Mouse (Mus musculus) heart, postnatal 14 days (tissue): ENCODE results near the gene Slc37a1. TPM values are rescaled to one million over a fixed set of nuclear protein-coding genes. Genes with fewer than 3 reads are reported as not detected.

Experiments used
- DNase-seq, 2 experiments: peaks; one replicate each; pipeline ENCODE4 v3.0.0; 2021 to 2022
- intact Hi-C: fragments of 180-260 bp; cut with DNase I; formaldehyde crosslinking; loops from one replicate; pipeline ENCODE4 v1.15.1; 2025
- total RNA-seq, 2 experiments: library from RNA; stranded (reverse); gene quantifications; 2 replicates each; pipeline ENCODE4 v1.2.3; 2021

Gene Slc37a1
- total RNA-seq, 2 experiments from 2014 or later, result 11.7 to 12.3 TPM

- no peak for DNase-seq
Observed at GRCm38 (mm10) chr17:31312648-31313047, 26.1 kb downstream of the Slc37a1 start.

GRCm38 (mm10) chr17:31315046-31315792 is 28.6 kb downstream of the Slc37a1 start:
- intact Hi-C loops, result no loop called here
- peak in 1 of 2 experiments; percentile 12 for DNase-seq

More at GRCm38 (mm10) chr17:31312648-31313047, 26.1 kb downstream of the Slc37a1 start:
- intact Hi-C loops, result no loop called here

GRCm38 (mm10) chr17:31315993-31316392 is 29.4 kb downstream of the Slc37a1 start:
- no peak for DNase-seq
- intact Hi-C loops, result no loop called here

DNA sequence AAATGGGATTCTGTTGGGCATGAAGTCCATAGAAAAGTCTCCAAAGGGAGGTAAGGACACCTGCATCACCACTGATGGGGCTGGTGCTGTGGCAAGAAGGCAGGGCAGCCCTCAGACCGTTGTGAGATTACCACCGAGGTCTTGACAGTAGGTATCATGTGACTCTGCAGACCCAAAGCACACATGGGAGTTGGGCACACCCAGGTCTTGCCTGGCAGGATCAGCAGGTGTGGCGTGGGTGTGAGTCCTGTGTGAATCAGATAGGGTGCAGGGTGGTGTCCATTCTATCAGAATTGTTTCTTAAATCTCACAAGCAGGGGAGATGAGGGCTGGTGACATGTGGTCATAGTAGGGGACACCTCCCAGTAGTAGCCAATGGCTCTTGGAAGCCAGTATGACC is 30.4 kb downstream of the Slc37a1 start:
- intact Hi-C loops, result no loop called here
- DNase-seq, result no peak

GRCm38 (mm10) chr17:31317521-31318272 is 31.1 kb downstream of the Slc37a1 start:
- no peak for DNase-seq
- intact Hi-C loops, result no loop called here

DNA sequence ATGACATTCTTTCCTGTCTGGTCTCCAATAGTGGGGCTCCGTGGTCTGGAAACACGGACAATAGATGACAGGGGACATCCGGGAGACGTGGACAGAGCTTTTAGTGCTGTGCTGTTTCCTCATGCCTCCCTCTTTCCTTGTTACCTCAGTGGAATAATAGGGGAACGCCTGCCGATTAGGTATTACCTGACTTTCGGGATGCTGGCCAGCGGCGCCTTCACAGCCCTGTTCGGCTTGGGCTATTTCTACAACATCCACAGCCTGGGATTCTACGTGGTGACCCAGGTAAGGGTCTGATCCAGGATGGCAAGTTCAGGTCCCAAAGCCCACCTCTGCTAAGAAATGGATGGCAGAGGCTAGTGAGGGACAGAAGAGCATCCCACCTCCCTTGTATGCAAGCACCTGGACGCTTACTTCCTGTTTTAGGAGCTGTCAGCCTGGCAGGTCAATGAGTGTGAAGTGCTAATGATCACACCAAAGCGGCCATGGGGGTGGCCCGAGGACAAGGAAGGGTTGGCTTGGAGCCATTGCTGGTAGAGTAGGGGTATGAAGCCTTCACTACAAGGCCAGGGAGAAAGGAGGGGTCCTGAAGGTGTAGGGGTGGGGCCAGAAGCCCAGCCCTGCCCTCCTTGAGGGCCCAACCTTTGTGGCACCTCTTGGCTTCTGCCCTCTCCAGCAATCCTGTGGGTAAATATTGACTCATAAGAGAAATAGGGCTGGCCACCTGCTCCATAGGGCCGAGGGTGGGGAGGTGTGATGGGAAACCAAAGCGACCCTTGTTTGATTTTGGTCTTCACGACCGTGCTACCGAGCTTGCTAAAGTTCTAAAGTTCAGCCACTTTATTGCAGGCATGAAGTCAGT is 32.5 kb downstream of the Slc37a1 start:
- no peak for DNase-seq
- intact Hi-C loops, result no loop called here

GRCm38 (mm10) chr17:31321425-31321824 is 34.8 kb downstream of the Slc37a1 start:
- DNase-seq, result peak in 1 of 2 experiments; percentile 44
- intact Hi-C loops, result no loop called here

DNA sequence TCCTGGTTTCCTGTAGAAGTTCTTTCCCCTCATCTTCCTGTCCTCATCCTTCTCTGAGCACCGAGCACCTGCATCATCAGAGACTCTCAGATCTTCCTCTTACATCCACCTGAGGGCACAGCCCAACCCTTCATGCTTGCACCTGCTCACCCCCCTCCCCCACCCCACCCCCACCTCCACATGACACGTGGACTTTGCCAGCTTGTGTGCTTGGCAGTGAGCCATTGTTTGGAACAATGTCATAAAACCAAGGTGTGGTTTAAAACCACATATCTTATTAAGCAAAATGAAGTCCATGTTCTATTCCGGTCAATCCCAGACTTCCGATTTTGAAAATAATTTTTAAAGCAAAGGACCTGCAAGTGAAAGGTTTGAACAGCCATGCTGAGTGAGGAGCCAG is 35.9 kb downstream of the Slc37a1 start:
- intact Hi-C loops, result no loop called here
- no peak for DNase-seq

DNA sequence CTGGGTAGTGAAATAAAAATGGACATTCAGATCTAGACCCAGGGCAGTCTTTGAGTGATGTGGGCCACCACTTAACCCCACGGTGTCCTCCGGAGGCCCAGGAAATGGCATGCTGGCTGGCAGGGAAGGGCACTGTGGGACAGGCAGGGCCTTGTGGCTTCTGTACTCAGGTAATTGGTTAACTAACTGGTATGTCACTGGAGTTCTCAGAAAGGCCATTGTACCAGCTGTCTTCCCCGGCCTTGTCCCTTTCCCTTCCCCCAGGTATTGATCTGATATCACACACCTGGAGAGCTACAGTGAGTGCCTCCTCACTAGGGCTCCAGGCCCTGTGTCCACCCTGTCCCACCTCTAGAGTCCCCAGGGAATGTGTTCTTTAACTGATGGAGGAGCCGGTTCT is 36.8 kb downstream of the Slc37a1 start:
- intact Hi-C loops, result no loop called here
- DNase-seq, result no peak

DNA sequence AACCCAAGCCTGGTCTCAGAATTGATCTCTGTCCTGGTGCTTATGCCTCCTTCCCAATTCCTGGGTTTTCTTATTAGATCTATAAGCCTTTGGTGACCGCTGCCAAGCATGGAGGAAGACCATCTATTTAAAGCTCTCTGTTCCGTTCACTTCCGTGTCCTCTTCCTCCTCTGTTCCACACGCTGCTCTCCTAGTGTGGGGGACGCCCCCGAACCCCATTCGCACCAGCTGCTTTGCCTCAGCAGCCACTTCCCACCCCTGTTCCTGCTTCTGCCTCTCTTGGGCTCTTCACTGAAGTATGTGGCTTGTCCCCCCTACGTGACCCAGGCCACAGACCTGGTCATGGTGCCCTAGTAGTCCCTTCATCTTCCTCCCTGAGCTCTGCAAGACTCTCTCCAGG is 37.6 kb downstream of the Slc37a1 start:
- DNase-seq, result no peak
- intact Hi-C loops, result no loop called here

DNA sequence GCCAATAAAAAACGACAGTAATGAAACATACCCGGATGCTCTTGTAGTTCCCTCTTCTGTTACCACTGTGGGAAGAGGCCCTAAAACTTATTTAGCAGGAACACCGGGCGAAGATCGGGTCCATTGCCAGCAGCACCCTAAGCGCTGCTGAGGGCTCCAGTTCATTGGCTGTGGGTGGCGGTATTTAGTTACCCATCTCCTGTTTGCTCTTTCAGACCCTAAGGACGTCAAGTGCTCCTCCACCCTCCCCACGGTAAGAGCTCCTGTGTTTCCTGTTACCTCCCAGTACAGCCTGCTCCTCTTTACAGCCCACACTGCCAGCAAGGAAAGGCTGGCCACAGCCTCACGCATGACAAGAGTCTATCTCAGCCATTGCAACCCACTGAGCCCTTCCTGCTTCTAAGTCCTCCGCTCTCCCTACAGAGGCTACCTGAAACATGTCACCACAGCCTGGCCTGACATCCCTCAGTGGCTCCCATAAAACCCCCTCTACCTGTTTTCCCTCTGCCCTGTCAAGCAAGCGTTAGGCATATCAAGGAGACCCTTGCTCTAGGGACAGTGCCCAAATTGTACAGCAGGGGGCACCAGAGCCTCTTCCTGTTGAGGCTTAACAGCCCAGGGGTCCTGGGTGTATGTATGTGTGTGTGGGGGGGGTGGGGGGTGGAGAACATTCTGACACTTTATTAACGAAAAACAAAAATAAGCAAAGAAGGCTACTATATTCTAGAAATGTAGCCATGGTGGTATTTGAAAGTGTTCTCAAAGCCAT is 39.0 kb downstream of the Slc37a1 start:
- DNase-seq, result peak in 1 of 2 experiments; percentile 56
- intact Hi-C loops, result no loop called here

GRCm38 (mm10) chr17:31326220-31326852 is 39.7 kb downstream of the Slc37a1 start:
- DNase-seq, result no peak
- intact Hi-C loops, result no loop called here

- intact Hi-C loops, result no loop called here
Observed at GRCm38 (mm10) chr17:31328466-31328865, 41.9 kb downstream of the Slc37a1 start.

DNA sequence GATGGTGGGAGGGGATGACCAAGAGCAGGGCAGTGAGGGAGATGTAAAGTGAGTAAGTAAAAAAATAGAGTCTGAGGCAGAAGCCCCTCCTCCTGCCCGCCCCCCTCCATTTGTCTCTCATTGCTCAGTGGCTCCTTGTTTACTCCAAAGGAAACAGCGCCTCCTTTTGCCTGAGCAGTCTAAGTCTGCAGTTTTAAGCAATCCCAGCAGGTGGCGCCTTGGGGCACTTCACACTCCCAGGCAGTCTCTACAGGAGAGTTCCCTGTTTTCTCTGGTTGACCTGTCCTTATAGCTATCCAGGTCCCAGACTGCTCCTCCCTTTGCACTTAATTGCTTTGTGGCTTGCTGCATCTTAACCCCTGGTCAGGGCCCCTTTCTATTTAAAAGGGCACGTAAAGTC is 44.0 kb downstream of the Slc37a1 start:
- intact Hi-C loops, result loop anchor here (2.0 kb wide), 1 partner anchor 50 kb away; no protein-coding TSS in a partner anchor
- peak; percentile 59 to 72 for DNase-seq

More at GRCm38 (mm10) chr17:31328466-31328865, 41.9 kb downstream of the Slc37a1 start:
- no peak for DNase-seq

DNA sequence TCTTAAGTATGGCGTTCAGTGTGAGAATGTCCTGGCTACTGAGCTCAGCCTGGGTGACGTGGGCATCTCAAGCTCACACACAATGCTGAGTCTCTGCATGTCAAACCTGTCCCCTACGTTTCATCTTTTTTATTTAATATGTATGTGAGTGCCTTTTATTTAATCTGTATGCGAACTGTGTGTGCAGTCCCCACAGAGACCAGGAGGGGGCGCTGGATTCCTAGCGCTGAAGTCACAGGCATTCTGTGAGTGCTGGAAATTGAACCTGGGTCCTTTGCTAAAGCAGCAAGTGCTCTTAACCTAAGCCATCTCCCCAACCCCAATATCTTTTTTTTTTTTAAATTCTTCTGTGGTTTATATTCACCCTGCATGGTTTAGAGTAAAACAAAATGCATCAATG is 44.7 kb downstream of the Slc37a1 start:
- no peak for DNase-seq
- intact Hi-C loops, result loop anchor here (2.0 kb wide), 1 partner anchor 50 kb away; no protein-coding TSS in a partner anchor

DNA sequence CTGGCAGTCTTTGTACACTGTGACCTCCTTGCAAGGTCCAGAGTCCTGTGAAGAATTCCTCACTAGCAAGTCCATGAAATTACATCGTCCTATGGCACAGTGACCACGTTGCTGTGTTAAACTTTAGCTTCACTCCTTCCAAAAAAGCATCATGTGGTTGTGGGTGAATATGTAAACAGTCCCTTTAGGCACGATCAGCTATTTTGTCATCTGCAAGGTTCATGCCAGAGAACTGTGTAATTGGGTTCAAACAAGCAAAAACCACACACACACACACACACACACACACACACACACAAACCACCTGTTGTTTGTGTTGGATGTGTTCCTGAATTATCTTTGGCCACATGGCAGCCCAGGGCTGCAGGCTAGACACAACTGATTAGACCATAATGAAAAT is 45.3 kb downstream of the Slc37a1 start:
- DNase-seq, result no peak
- intact Hi-C loops, result loop anchor here (1.0 to 2.0 kb wide), 3 partner anchors 51 to 333 kb away; no protein-coding TSS in a partner anchor

DNA sequence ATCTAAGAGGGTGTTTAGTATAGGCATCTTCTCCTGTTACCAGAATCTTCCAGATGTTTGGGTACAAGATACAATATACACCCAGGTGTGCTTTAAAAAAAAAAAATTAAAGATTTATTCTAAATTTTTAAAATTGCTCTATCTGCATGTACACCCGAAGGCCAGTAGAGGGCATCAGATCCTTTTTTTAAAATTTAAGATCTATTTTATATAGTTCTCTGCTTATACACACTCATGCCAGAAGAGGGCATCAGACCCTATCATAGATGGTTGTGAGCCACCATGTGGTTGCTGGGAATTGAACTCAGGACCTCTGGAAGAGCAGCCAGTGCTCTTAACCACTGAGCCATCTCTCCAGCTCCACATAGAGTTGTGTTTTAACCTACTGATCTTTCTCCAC is 45.7 kb downstream of the Slc37a1 start:
- intact Hi-C loops, result loop anchor here (1.0 to 2.0 kb wide), 2 partner anchors 160 to 332 kb away; no protein-coding TSS in a partner anchor
- no peak for DNase-seq

GRCm38 (mm10) chr17:31334509-31335260 is 48.1 kb downstream of the Slc37a1 start:
- intact Hi-C loops, result no loop called here
- DNase-seq, result no peak
